Mouse (Mus musculus): ENCODE measurements around the gene Bcar1.

The Bcar1 gene

DNA sequence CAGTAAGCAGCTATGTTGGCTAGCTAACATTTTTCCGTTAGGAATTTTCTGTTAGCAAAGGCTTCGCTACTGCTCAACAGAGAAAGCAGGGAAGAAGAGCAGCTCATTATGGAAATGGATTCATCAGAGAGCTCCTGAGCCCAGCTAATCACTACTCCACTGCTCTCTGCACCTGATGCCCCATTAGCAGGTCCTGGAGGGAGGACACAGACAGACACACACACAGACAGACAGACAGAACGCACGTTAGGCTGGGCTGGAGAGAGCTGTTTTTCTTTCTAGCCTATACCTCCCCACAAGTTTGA, 26.2 kb downstream of the Bcar1 start:
- in situ Hi-C loops (cut with MboI, MseI) = loop anchor here in 1 of 2 experiments (10.0 to 25.0 kb wide), 2 partner anchors 107 to 1920 kb away; partner anchors contain the start of genes Mon1b and Syce1l

DNA sequence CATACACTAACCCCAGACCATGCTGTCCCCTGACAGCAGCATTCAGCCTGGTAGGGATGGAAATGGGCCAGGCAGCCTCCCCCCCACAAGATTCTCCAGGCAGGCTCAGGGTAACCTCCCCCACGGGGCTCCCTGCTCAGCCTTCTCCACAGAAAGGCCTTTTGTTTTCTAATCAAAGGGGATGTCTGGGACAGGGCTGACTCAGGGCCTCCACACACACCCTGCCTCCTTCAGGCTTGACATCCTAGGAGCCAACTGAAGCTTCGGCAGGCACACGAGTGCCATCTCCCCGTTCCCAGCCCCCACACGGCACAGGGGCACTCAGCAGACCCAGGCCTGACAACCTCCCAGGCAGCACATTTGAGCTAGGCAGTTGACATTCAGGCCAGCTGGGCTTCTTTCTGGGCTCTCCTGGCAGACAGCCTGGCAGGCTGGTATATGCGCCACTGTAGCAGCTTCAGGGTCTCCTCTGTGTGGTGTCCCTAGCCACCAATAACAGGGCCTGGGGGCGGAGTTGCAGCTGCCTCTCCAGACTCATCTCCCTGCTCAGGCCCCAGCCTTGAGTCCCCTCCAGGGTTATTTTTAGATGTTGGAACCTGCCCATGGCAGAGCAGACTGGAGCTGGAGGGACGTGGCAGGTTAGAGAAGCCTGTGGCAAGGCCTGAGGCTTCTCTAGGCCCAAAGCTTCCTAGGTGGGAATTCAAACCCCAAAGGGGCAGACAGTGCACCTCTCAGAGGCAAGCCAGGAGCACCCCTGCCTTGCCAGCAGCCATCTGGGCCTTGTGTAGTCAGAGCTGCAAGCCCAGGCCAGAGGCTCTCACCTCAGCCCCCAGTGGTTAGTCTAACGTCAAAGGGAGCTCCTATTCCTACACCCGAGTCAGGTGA, 26.8 kb downstream of the Bcar1 start:
- in situ Hi-C loops (cut with MboI, MseI) = loop anchor here in 1 of 2 experiments (10.0 to 25.0 kb wide), 2 partner anchors 108 to 1920 kb away; partner anchors contain the start of genes Mon1b and Syce1l

DNA sequence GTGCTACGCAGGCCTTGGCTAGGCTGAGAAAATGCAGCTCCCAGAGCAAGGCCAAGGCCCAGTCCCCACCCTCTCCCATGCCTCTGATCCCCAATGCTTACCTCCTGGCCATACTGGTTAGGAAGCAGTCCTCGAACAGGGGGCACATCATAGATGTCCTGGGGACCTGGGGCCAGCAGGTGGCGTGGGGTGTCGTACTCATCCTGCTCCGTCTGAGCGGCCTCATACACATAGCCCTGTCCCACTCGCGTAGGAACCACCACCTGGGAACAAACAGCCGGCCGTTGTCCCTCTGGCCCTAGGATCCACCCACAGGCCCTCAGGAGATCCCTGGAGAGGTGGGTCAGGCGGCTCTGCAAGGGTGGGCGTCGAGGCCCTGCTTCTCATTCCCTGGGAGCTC, 28.1 kb downstream of the Bcar1 start:
- in situ Hi-C loops (cut with MboI, MseI) = loop anchor here in 1 of 2 experiments (10.0 to 25.0 kb wide), 2 partner anchors 109 to 1922 kb away; partner anchors contain the start of genes Mon1b and Syce1l

- in situ Hi-C loops (cut with MboI, MseI) = loop anchor here in 1 of 2 experiments (10.0 to 25.0 kb wide), 2 partner anchors 111 to 1923 kb away; partner anchors contain the start of genes Mon1b and Syce1l
These were observed 29.3 kb downstream of the Bcar1 start for GRCm38 (mm10) chr8:111714295-111714694.

GRCm38 (mm10) chr8:111713817-111714216, 29.8 kb downstream of the Bcar1 start:
- in situ Hi-C loops (cut with MboI, MseI) = loop anchor here in 1 of 2 experiments (10.0 to 25.0 kb wide), 2 partner anchors 111 to 1923 kb away; partner anchors contain the start of genes Mon1b and Syce1l

DNA sequence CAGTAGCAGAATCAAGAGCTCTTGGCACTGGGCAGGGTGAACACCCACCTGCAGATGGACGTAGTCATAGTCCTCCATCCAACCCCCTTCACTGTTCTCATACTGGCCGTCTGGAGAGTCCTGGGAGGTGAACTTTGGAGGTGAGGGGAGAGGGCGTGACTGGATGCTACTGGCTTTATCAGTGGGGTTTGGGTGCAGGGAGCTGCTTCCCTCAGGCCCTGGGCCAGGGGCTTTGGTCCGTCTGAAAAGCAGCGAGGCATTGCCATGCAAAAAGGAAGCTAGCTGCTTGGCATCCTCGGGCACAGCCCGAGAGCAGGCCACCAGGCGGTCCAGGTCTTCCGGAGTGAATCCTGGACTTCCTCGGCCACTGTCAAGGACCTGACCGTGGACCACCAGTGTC, 30.3 kb downstream of the Bcar1 start:
- in situ Hi-C loops (cut with MboI, MseI) = loop anchor here in 1 of 2 experiments (10.0 to 25.0 kb wide), 2 partner anchors 112 to 1924 kb away; partner anchors contain the start of genes Mon1b and Syce1l

GRCm38 (mm10) chr8:111712588-111712987, 31.0 kb downstream of the Bcar1 start:
- in situ Hi-C loops (cut with MboI, MseI) = loop anchor here in 1 of 2 experiments (10.0 to 25.0 kb wide), 2 partner anchors 112 to 1925 kb away; partner anchors contain the start of genes Mon1b and Syce1l

DNA sequence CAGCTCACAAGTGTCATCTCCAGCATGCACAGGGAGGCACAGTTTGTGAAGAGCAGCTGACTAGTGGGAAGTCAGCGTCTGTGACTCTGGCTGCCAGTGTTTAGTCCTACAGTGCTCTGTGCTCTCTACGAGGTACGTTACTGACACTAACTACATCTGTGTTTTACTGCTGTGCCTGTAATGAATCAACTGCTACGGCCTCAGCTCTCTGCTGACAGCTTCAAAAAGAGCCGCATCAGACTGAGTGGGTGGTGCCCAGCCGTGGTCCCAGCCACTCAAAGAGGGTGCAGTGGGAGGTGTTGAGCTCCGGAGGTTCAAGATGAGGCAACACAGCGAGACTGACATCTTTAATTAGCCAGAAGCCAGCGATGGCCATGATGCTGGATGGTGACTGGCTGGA, 31.5 kb downstream of the Bcar1 start:
- in situ Hi-C loops (cut with MboI, MseI) = loop anchor here in 1 of 2 experiments (10.0 to 25.0 kb wide), 2 partner anchors 113 to 1925 kb away; partner anchors contain the start of genes Mon1b and Syce1l

DNA sequence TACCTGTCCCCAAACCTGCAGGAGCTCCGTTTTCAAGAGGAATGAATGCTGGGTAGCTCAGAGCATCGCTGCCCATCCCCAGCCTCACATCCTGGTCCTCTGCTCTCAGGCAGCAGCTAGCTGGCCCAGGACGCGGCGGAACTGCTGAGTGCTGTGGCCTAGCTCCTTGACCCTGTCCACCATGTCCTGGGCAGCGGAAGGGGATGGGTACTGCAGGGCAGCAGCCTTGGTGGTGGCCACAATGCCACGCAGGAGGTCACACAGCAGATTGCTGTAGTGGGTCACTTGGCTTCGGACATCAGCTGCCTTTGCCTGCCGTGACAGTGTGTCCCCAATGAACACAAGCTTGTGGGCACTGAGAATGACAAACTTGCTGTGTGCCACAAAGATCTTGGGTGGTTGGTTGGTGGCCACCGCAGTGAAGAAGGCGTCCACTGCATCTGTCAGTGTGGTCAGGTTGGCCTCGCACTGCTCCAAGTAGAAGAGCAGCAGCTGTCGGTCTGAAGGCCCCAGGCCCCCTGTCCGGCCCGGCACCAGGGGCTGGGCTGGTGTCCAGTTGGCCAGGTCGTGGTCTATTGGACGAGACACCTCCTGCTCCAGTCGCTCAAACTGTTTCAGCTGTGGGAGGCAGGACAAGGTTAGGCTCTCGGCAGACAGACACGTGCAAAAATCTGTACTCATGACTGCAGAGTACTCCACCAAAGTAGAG, 32.7 kb downstream of the Bcar1 start:
- in situ Hi-C loops (cut with MboI, MseI) = loop anchor here in 1 of 2 experiments (10.0 to 25.0 kb wide), 2 partner anchors 114 to 1926 kb away; partner anchors contain the start of genes Mon1b and Syce1l

DNA sequence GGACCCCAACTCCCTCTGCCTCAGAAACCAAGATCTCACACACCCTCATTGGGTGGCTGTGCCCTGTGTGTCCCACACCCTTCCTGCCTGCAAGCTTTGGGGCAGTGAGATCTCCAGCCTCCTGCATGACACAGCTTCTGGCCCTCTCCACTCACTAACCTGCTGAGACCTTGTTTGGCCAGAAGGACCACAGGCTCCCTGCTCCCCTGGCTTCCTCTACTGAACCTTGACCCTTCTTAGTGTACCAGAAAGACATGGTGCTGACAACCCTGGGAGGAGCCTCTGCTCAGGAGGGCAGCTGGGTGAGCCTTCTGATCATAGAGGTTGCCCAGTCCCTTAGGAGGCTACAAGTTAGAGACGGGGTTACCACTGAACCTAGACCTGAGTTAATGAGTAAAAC, 34.4 kb downstream of the Bcar1 start:
- in situ Hi-C loops (cut with MboI, MseI) = loop anchor here in 1 of 2 experiments (25.0 kb wide), 1 partner anchor 1928 kb away; the partner anchor contains the start of genes Mon1b and Syce1l

DNA sequence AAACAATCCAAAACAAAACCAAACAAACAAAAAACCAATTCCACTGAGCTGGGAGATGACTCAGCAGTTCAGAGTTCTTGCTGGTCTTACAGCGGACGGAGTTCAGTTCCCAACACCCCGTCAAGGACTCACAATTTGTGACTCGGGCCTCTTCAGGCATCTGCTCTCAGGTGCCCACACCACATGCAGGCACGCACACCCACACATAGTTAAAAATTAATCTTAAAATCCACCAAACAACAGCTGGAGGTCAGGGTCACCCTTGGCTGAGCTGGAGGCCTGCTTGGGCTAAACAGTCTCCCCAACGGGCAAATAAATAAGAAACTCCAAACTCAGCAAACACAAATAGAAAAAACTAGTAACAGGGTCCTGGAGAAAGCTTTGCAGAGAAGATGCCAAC, 35.3 kb downstream of the Bcar1 start:
- in situ Hi-C loops (cut with MboI, MseI) = loop anchor here in 1 of 2 experiments (25.0 kb wide), 1 partner anchor 1929 kb away; the partner anchor contains the start of genes Mon1b and Syce1l

GRCm38 (mm10) chr8:111705699-111706098, 37.9 kb downstream of the Bcar1 start:
- in situ Hi-C loops (cut with MboI, MseI) = loop anchor here in 1 of 2 experiments (25.0 kb wide), 1 partner anchor 1932 kb away; the partner anchor contains the start of genes Mon1b and Syce1l

DNA sequence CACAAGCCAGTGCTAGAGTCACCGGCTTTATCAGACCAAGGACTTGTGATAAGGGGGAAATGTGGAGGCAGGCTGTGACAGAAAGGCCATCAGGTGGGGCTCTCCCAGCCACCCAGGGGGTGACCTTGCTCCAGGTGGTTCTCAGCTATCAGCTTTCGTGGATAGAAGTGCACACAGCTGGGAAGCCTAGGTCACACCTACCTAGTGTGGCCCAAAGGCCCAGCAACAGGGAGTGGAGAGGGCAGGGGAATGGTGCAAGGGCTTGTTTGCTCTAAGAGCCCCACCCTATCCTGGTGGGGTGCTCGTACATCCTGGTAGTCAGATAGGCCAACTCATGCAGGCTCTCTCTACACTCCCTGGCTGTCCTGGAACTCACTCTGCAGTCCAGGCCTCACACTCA, 38.4 kb downstream of the Bcar1 start:
- in situ Hi-C loops (cut with MboI, MseI) = loop anchor here in 1 of 2 experiments (25.0 kb wide), 1 partner anchor 1932 kb away; the partner anchor contains the start of genes Mon1b and Syce1l

GRCm38 (mm10) chr8:111704585-111704984, 39.0 kb downstream of the Bcar1 start:
- in situ Hi-C loops (cut with MboI, MseI) = loop anchor here in 1 of 2 experiments (25.0 kb wide), 1 partner anchor 1933 kb away; the partner anchor contains the start of genes Mon1b and Syce1l

DNA sequence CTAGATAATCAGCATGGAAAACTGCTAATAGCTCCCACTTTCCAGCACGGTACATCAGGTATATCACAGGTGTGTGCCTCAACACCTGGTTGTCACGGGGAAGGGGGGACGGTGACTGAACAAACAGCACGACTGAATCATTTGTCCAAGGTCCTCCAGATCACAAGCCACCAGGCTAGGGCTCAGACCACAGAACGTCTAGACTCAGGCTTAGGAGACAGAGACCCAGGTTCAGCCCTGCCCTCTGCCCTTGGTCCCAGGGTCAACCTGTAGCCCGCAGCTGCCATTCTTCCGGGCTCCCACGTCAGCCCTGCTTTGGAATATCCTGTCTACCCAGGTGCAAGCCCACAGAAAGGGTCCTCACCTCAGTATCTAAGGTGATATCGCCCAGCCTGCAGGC, 42.2 kb downstream of the Bcar1 start:
- in situ Hi-C loops (cut with MboI, MseI) = loop anchor here in 1 of 2 experiments (25.0 kb wide), 1 partner anchor 1936 kb away; the partner anchor contains the start of genes Mon1b and Syce1l

- in situ Hi-C loops (cut with MboI, MseI) = loop anchor here in 1 of 2 experiments (25.0 kb wide), 1 partner anchor 1937 kb away; the partner anchor contains the start of genes Mon1b and Syce1l
These were observed 42.9 kb downstream of the Bcar1 start for GRCm38 (mm10) chr8:111700740-111701139.

- in situ Hi-C loops (cut with MboI, MseI) = loop anchor here in 1 of 2 experiments (25.0 kb wide), 1 partner anchor 1937 kb away; the partner anchor contains the start of genes Mon1b and Syce1l
These were observed 43.4 kb downstream of the Bcar1 start for GRCm38 (mm10) chr8:111700201-111700600.

- in situ Hi-C loops (cut with MboI, MseI) = no loop called here
These were observed 44.6 kb downstream of the Bcar1 start for GRCm38 (mm10) chr8:111699035-111699434.

DNA sequence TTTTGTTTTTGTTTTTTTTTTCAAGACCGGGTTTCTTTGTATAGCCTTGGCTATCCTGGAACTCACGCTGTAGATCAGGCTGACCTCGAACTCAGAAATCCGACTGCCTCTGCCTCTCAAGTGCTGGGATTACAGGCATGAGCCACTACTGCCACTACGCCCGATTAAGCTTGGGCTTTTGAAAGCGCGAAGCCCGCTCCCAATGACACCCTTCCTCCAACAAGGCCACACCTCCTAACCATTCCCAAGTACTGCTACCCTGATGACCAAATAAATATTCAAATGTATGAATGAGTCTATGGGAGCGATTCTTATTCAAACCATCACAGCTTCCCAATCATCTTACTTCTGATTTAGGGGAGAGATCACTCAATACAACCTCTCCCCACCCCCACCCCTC, 46.0 kb downstream of the Bcar1 start:
- in situ Hi-C loops (cut with MboI, MseI) = no loop called here

DNA sequence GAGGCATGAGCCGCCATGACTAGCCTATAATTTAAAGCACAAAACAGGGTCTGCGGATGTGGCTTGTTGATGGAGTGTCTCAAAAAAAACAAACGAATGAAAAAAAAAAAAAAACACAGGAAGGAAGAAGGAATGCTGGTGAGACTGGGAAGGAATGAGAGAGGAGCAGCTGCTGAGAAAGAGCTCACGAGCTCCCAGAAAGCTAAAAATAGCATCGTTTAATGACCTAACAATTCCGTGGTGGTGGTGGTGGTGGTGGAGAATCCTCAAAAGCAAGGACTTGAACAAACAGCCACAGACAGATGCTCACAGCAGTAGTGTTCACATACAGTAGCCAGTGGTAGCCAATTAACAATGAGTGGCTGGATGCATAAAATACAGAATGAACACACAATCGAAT, 48.2 kb downstream of the Bcar1 start:
- in situ Hi-C loops (cut with MboI, MseI) = no loop called here

DNA sequence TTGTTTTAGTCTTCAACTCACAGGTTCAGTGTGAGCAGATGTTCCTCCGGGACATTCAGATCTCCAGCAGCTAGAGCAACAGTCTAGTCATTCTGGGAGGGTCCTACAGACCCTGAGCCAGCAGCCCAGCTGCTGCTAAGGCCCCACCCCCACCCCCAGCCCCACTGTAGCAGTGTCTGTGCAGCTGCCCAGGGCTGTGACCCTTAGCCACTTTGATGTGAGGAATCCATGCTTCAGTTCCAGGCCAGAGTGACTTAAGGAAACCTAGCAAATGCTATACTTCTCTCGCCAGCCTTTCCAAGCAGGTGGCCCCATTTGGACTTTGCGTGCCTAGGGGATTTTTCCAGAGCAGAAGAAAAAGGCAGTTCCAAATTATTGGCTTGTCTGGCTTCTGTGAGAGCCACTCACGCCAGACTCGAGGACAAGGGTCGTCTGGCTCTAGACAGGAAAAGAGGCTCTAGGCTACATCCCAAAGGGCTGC, 50.3 kb downstream of the Bcar1 start:
- in situ Hi-C loops (cut with MboI, MseI) = no loop called here

Measured in T-helper 17 cell (primary cell).